Mouse (Mus musculus) left cerebral cortex, postnatal 25 days (tissue): ENCODE measurements around the gene Stk25. TPM values are rescaled to one million over a fixed set of nuclear protein-coding genes. Genes with fewer than 3 reads are reported as not detected.
"Not testable (repeated sequence)": the region's sequence is repeated elsewhere in the genome, so short reads cannot be mapped to it uniquely, and the experiment has no call there.

Experiments
- DNase-seq, 2 experiments: peaks; one replicate each; pipeline ENCODE4 v3.0.0; 2022; ENCODE audit warnings: low spot score in 2 of 2, mixed read lengths in 1 of 2
- intact Hi-C: fragments of 180-260 bp; cut with DNase I; formaldehyde crosslinking; loops from one replicate; pipeline ENCODE4 v1.15.1; 2025
- total RNA-seq, 2 experiments: library from RNA; stranded (reverse); gene quantifications; 2 replicates each; pipeline ENCODE4 v1.2.3; 2021

The Stk25 gene
- 100 to 1,000 TPM; 376 to 384 TPM for total RNA-seq

DNA sequence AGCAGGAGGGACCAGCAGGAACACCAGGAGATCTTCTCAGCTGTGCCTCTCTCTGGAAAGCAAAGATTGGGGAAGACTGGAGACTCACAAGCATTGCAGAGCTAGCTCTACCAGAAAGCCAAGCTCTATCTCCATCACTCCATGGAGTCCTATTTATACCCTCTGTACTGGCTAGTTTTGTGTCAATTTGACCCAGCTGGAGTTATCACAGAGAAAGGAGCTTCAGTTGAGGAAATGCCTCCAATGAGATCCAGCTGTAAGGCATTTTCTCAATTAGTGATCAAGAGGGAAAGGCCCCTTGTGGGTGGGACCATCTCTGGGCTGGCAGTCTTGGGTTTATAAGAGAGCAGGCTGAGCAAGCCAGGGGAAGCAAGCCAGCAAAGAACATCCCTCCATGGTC, at the start of gene Stk25:
TSS of gene Stk25 (minus strand) at position 101 of the 400 bp plus-strand sequence.
- DNase-seq, intact Hi-C loops: not testable (repeated sequence)

DNA sequence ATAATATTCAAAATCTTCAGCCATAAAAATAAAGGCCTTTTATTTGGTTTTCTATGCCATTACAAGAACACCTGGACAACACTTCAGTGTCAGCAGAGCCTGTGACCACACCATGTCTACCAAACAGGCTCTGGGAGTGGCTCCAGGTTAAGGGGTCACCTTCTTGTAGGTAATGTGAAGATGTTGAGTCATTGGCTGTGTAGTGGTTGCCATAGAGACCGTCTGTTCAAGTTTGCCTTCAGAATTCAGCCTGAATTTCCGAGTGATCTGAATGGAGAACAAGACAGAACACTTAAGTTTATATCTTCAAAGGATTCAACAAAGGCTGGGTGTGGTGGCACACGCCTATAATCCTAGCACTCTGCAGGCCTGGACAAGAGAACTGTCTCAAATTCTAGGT, 46.9 kb upstream of the Stk25 start:
- DNase-seq, result no peak
- intact Hi-C loops, result no loop called here

DNA sequence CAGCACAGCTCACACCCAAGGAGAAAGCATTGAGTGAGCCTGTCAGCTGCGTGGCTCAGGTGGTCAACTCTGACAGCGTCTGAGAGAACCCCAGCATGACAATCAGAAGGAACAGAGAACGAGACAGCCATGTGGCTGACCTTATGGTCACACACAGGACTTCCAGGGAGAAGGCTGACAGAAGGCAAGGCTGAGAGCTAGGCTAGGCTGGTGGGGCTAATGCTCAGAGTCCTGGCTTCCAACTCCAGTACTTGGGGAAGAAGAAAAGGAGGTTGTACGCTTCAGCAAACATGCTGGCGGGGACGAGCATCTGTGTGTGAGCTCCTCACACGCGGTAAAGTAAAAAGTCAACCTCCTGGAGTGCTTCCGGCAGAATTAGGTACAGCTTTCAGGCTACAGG, 45.9 kb upstream of the Stk25 start:
- intact Hi-C loops, result no loop called here
- DNase-seq, result no peak

DNA sequence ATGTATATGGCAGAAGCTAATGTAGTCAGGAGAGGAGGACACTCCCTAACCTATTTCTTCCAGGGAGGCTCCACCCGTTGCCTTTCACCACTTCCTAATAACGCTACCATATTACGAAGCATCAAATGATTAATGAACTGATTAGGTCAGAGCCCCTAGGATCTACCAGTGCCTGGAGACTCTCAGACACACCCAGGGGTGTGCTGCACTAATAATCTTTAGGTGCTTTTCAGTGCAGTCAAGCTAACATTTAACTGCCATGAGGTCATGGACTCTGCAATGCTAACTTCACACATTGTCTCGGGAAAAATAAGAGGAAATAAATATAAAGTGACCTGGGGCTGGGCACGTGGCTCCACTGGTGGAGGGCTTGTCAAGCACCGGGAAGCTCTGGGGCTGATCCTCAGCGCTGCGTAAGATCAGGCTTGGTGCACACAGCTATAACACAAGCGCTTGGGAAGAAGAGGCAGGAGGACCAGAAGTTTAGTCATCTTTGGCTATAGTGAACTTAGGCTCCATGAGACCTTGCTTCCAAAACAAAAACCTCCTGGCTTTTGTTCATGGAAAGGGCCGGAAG, 45.1 kb upstream of the Stk25 start:
- intact Hi-C loops, result no loop called here
- DNase-seq, result no peak

DNA sequence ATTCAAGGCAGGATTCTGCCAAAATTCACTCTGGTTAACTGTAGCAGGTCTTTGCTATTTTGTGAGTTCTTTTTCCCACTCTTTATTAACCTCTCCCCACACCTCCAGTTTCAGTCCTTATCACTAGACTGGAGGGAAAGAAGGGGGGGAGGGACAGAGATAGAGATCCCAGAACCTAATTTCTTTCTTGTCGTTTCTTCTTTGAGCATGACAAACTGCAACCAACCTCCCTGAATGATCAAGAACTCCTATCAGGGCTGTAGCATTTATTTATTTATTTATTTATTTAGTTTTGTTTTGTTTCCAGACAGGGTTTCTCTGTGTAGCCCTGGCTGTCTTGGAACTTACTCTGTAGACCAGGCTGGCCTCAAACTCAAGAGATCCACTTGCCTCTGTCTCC, 43.6 kb upstream of the Stk25 start:
- intact Hi-C loops, result no loop called here
- no peak for DNase-seq

DNA sequence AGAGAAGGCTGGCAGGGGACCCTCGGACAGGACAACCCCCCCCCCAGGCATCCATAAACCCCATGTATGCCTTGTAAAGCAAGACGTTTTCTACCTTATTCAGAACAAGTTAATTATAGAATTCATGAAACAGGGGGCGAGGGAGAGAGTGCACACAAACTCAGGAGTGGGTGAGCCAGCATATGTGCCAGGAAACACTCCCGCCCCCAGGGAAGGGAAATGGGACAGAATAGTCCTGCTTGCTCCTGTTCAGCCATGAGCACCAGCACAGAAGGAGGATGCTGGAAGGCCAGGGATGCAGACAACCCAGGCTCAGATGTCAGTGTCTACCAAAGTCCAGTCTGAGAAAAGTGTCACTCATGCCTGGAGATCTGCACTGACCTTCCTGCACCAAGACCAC, 40.7 kb upstream of the Stk25 start:
- intact Hi-C loops, result no loop called here
- DNase-seq, result peak; percentile 62 to 94

DNA sequence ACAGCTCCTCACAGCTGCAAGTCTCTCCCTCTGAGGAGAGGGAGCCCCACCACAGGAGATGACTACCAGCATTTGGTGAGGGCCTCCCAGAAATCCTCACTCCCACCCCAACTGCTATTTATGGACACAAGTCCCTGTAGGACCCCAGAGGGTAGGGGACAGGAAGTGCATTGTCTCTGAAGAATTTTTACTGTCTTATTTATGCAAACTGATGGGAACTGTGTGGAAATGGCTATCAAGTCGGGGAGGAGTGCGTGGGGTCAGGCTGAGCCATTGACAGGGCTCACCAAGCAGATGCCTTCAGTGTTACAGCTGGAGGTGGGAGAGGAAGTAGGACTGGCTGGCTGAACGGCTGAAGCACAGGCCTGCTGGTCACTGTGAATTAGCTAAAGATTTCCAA, 38.9 kb upstream of the Stk25 start:
- intact Hi-C loops, result no loop called here
- no peak for DNase-seq

DNA sequence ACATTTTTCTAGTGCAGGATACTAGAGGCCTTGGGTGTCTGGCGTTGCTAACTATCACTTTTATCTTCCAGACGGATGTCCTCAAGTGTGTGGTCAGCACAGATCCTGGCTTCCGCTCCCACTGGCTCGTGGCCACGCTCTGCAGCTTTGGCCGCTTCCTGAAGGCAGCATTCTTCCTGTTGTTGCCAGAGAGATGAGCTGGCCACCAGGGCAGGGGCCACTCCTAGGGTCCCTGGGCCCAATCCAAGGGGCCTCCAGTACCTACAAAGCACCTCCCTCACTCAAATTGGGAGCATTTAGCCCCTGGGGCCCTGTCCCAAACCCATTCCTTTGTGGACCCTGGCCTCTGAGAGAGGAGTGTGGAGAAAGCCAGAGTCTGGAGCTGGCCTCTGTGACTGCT, 36.5 kb upstream of the Stk25 start:
- intact Hi-C loops, result no loop called here
- no peak for DNase-seq

DNA sequence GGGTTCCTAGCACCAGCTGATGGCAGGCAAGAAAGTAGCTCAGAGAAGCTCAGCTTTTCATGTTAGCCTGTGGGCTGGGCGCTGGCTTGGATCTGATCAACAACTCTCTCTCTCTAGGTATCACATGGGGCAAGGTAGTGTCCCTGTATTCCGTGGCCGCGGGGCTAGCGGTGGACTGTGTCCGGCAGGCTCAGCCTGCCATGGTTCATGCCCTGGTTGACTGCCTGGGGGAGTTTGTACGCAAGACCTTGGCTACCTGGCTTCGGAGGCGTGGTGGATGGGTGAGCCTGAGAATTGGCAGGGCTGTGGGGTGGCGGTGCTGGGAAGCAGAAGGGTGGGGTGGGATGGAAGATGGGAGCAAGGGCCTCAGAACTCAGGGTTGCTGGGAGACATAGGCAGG, 35.5 kb upstream of the Stk25 start:
- intact Hi-C loops, result no loop called here
- no peak for DNase-seq

DNA sequence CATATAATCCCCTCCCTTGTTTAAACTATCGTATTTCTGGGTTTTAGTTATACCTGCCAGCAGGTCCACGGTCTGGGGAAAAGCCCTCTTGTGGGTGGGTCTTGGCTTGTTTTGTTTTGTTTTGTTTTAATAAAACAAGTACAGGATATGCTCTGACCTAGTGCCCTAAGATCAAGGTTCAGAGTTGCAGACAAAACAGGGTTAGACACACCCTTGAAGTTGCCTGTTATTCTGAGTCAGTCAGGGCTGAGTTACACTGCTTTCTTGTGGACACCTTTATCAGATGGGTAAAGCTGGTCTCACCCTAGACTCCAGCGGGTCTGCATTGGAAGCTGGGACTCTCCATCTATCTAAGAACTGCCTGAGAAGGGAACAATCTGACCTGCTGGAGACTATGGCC, 35.0 kb upstream of the Stk25 start:
- intact Hi-C loops, result no loop called here

DNA sequence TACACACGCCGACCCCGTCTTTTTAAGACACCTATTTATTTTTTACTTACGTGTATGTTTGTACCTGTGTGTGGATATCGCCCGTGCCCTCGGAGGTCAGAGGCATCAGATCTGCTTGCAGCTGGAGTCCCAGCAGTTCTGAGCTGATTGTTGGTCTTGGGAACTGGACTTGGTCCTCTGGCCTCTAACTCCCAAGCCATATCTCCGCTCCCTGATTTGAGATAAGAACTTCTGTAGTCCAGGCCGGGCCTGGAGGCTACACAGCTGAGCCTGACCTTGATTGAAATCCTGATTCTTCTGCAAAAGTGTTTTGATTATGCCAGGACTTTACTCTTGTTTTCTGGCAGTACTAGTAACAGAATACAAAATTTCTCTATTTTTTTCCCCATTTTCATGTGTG, 34.3 kb upstream of the Stk25 start:
- intact Hi-C loops, result no loop called here
- DNase-seq, result no peak

More for the DNA sequence above, 35.0 kb upstream of the Stk25 start:
- no peak for DNase-seq

DNA sequence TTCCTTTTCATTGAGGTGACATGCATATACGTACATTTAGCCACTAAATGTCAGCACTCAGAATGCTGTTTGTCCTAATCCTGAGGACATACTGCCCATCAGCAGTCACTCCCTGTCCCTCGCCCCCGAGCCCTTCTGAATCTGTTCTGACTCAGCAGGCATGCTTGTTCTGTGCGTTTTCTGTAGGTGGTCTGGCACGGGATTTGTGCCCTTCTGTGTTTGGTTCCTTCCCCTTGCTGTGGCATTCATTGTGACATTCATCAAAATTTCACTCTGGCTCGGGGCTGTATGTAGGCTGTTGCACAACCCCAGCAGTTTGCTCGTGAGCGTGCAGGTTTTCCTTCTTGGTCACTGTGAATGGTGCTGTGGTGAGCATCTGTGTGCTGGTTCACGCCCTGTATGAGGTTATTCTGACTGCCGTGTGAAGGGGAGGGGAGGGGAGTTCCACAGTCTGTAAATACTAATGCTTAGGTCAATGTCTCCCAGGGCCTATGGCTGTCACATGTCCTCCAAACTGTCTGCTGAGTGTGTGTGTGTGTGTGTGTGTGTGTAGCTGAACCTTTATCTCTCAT, 33.4 kb upstream of the Stk25 start:
- DNase-seq, result peak; percentile 18 to 61
- intact Hi-C loops, result no loop called here

DNA sequence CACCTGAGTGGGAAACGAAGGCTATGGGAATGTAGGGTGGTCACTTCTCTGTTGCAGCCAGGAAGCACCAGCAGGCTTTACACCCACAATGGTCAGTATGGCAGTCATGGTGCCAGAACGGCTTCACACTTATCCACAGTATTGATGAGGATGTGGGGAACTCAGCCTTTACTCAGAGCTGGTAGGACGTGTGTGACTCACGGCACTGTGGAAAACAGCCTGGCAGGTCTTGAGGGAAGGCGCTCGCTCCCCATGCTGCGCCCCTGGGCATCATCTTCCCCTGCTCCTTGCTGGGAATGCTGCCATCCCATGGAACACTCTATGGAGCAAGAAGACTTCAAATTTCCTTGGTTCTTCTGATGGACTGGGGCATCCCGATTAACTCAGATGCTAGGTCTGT, 32.6 kb upstream of the Stk25 start:
- intact Hi-C loops, result no loop called here
- peak in 1 of 2 experiments; percentile 40 for DNase-seq

DNA sequence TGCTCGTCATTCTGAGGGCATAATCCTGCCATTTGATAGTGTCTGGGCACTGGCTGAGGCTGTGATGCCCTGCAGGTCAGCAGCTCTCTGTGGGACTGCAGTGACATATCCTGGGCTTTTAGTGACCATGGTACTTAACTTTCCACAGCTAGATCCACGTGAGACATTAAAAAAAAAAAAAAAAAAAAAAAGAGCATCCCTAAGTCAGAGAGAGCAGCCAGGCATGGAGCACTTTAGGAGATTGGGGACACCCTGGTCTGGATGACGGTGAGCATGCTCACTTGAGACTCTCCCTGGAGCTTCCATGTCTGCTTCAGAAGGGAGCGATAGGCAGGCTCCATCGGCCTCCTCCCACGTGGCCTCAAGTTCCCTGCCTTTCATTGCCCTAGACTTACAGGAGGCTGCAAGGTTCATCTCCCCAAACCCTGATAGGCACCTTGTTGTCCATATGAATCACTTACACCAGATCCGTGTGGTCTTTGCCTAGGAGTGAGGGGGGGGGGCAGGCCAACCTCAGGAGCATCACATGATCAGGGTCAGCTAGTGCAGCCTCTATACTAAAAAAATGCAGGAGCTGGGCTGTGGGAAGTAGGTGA, 31.5 kb upstream of the Stk25 start:
- DNase-seq, result no peak
- intact Hi-C loops, result no loop called here

DNA sequence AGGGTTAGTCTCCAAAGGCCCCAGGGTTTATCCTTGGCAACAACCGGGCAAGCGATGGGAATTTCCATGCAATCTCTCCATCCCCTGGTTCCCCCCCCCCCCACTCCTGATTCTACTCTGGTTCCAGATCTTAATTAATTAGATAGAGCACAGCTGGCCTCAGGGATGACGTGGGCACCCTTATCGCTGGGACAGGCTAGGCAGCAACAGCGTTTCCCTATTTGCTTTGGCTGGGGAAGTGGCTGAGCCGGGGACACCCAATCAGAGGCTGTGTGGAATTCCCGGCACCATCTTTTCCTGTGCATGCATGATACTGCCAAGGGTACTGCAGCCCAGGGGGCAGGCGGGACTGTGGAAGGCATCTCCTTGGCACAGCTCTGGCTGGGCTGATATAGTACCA, 29.7 kb upstream of the Stk25 start:
- no peak for DNase-seq
- intact Hi-C loops, result no loop called here

DNA sequence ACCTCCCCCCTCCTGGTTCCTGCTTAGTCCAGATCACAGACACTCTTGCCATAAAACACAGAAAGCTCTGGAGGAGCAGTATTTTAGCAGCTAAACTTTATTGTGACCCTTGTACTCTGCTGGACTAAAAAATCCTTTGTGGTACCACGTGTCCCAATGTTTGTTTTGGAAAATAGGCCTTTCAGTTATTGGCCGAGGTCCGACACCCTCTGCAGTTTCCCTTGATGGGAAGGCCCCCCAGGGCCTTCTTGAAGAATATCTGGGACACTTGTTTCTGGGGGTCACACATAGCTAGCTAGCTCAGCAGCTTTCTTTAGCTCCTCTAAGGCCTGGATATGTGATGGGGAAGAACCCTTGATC, 28.5 kb upstream of the Stk25 start:
- intact Hi-C loops, result loop anchor here (2.0 kb wide), 1 partner anchor 52 kb away; no protein-coding TSS in a partner anchor

DNA sequence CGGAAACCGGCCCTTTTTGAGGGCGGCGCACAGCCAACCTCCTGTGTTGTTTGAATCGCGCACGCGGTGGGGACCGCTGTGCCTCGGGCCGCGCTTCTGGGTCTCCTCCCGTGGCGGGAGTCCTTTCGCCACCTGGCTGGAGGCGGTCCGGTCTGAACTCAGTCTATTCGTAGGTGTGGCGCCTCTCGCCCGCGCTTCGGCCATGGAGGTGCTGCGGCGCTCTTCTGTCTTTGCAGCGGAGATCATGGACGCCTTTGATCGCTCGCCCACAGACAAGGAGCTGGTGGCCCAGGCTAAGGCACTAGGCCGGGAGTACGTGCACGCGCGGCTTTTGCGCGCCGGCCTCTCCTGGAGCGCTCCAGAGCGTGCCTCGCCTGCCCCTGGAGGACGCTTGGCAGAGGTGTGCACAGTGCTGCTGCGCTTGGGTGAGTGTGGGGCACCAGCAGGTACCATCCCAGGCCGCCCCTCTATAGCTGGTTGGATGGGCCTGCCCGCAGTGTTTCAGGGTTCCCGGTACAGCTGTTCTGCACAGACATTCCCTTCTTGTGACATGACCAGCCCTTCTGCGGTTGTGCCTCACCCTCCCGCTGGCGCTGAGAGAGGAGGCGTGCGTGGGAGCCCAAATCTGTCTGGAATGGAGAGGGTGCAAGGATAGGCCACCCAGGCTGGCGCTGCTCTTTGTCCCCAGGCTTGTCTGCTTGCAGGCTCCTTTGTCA, 27.9 kb upstream of the Stk25 start:
- peak; percentile 53 to 64 for DNase-seq
- intact Hi-C loops, result loop anchor here (2.0 kb wide), 1 partner anchor 52 kb away; no protein-coding TSS in a partner anchor

More for the DNA sequence above, 28.5 kb upstream of the Stk25 start:
- no peak for DNase-seq

DNA sequence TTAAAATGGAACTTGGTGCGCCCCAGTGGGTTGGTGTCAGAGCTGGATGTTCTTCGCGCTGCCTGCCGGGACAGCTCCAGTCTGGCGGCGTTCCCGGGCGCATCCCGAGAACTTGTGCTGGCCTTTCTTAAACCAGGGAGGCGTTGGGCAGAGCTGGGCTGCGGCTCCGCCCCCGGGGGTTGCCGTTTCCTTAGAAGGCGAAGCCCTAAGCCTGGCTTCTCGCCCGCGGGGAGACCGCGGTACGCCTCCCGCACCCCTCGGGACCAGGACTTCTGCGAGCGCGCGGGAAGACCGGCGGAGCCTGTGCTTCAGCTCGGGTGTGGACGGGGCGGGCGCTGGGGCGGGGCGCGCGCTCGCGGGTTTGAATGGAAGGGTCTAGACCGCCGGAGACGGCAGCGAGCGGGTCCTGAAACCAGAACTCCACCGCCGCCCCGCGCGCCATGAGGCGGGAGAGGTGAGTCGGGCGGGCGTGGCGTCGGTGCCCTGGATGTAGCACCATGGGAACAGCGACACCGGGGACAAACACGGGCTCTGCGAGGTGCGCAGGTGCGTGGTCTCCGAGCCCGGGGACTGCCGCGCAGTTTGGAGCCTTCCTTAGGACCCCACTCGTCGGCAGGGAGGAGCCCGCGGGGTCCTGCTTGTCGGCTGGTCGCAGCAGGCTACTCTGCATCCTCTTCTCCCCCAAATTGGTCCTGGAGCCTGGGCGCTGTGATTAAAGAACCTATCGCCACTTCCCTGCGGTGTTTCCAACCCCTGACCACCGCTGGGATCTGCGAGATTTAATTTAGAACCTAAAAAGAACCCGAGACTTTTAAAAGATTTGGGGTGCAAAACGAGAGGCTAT, 27.2 kb upstream of the Stk25 start, which contains the start of gene Bok:
TSS of gene Bok (plus strand) at position 260 of the 844 bp plus-strand sequence.
- intact Hi-C loops, result loop anchor here (2.0 kb wide), 1 partner anchor 51 kb away; no protein-coding TSS in a partner anchor
- DNase-seq, result peak; percentile 58 to 60

DNA sequence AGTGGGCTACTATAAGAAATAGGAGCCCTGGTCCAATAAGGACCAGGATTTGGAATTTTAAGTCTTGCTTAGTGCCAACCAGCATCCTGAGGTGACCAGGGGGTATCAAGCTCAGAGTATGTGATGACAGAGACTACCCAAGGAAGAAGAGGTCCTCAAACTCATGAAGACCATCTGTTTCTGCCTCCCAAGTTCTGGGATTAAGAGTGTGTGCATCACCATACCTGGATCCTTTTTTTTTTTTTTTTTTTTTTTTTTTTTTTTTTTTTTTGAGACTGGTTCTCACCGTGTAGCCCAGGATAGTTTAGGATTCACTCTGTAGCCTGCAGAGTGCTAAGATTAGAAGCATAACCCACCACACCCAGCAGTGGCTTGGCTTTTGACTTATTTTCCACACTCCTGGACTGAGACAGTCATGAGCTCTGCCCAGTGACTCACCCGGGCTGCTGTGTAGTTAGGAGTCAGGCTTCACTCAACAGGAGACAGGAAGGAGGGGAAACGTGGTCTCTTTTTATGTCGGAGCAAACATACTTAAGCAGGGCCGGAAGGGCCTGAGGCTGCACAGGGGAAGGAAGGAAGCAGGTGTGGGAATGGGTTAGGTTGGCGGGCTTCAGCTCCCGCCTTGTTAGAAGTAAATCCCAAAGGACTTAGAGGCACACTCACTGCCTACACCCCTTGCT, 21.6 kb upstream of the Stk25 start:
- DNase-seq, result no peak
- intact Hi-C loops, result no loop called here
